Mouse (Mus musculus): Measurements from ENCODE around the gene Srsf10.

Gene Srsf10

DNA sequence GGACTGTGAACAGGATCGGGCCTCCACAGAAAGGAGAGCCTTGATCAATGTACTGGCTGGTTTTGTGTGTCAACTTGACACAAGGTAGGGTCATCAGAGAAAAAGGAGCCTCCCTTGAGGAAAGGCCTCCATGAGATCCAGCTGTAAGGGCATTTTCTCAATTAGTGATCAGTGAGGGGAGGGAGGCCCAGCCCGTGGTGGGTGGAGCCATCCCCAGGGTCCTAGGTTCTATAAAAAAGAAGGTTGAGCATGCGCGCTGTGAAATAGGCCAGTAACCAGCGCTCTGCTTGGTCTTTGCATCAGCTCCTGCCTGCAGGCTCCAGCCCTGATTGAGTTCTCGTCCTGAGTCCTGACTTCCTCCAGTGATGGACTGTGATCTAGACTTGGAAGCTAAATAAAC, 29.0 kb downstream of the Srsf10 start:
- Histone ChIP-seq H3K36me3 (ENCODE audit: insufficient read depth, low read length) (no peaks in the 10 kb centered on the region), H3K4me1 (replicated peaks; ENCODE audit: low read depth, low read length) (peaks cover 63% of the 10 kb centered on the region), H3K9me3 (ENCODE audit: low read length) (no peaks in the 10 kb centered on the region), H3K27me3 (ENCODE audit: insufficient read depth, low read length) (peaks cover 8% of the 10 kb centered on the region; the same call in 1 of the 2 replicates), H3K4me3 (replicated peaks; ENCODE audit: low read length) (0 out of 2 replicates have a peak overlapping the region, but pooled peaks have one; percentile 13)
- no peak for TF ChIP-seq POU5F1 (IDR thresholded peaks at IDR 0.05; ENCODE audit: borderline replicate concordance, low read length)
- no peak for TF ChIP-seq NANOG (IDR thresholded peaks at IDR 0.05; ENCODE audit: borderline replicate concordance, low read length)
- no peak for TF ChIP-seq CTCF (conservative IDR thresholded peaks at IDR 0.05; ENCODE audit: low read length)

DNA sequence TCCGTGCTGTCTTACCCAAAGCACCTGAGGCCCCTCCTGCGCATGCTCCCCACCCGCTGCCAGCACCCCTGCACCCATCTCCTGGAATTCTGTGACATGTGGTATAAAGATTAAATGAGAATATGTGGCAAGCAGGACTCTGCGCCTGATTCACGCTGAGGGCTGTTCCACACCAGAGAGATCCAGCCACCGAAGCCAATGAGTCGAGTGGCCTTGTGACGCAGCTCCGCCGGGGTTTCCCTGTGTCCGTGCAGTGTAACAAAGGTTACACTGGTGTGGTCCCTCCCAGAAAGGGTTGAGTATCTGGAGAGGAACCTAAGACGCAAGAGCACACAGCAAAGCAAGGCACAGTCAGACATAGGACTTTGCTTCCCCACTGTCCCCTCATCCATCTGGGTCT, 30.1 kb downstream of the Srsf10 start:
- Histone ChIP-seq H3K36me3 (ENCODE audit: insufficient read depth, low read length) (no peaks in the 10 kb centered on the region), H3K9me3 (ENCODE audit: low read length) (no peaks in the 10 kb centered on the region), H3K4me1 (replicated peaks; ENCODE audit: low read depth, low read length) (peaks cover 62% of the 10 kb centered on the region), H3K4me3 (replicated peaks; ENCODE audit: low read length) (no peak overlapping the region), H3K27me3 (ENCODE audit: insufficient read depth, low read length) (peaks cover 8% of the 10 kb centered on the region; the same call in 1 of the 2 replicates)
- TF ChIP-seq NANOG (IDR thresholded peaks at IDR 0.05; ENCODE audit: borderline replicate concordance, low read length) = no peak
- TF ChIP-seq POU5F1 (IDR thresholded peaks at IDR 0.05; ENCODE audit: borderline replicate concordance, low read length) = no peak
- no peak for TF ChIP-seq CTCF (conservative IDR thresholded peaks at IDR 0.05; ENCODE audit: low read length)

DNA sequence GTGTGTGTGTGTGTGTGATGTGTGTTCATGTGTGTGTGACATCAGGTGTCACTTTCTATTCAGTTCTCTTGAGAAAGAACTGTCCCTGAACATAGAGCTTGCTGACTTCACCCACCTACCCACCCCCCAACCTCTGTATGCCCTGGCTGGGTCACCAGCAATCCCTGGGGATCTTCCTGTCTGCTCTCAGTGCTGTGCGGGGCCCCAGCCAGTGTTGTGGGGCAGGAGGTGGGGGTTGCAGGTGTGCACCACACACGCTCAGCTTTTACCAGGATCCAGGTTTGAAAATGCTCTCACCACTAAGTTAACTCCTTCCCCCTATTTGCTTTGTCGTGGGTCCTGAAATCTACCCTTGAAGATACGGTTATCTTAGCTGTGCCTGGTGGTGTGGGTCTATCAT, 30.6 kb downstream of the Srsf10 start:
- Histone ChIP-seq H3K4me1 (replicated peaks; ENCODE audit: low read depth, low read length) (peaks cover 60% of the 10 kb centered on the region), H3K36me3 (ENCODE audit: insufficient read depth, low read length) (no peaks in the 10 kb centered on the region), H3K27me3 (ENCODE audit: insufficient read depth, low read length) (peaks cover 8% of the 10 kb centered on the region; the same call in 1 of the 2 replicates), H3K9me3 (ENCODE audit: low read length) (no peaks in the 10 kb centered on the region), H3K4me3 (replicated peaks; ENCODE audit: low read length) (no peak overlapping the region)
- TF ChIP-seq CTCF (conservative IDR thresholded peaks at IDR 0.05; ENCODE audit: low read length) = no peak
- no peak for TF ChIP-seq POU5F1 (IDR thresholded peaks at IDR 0.05; ENCODE audit: borderline replicate concordance, low read length)
- TF ChIP-seq NANOG (IDR thresholded peaks at IDR 0.05; ENCODE audit: borderline replicate concordance, low read length) = no peak

DNA sequence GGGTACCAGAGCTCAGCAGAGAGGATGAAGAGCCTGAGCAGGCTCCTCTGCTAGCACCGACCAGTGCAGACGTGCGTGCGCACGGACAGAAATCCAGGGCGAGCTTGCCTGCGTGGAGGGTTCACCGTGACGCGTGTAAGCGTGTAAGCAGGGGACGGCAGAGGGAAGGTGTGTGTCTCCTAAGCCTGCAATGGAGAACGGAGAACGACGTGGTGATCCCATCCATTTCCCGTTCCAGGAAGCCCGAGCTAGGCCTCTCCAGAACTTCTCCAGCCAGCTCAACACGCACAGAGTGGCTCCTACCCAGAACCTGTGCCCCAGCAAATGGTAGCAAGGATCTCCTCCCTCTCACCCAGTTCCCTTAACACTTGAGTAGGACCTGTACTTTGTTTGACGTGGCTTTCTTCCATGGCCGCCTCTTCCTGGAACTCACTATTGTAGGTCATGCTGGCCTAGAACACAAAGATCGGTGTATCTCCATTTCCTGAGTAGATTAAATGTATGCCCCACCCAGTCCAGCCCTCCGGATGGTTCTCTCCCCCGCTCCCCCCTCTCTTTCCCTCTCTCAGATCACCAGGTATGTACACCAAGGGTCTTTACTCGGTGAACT, 33.0 kb downstream of the Srsf10 start:
- Histone ChIP-seq H3K27me3 (ENCODE audit: insufficient read depth, low read length) (0 out of 2 replicates have a peak, but pooled peaks cover 2% of the 10 kb centered on the region), H3K9me3 (ENCODE audit: low read length) (no peaks in the 10 kb centered on the region), H3K4me1 (replicated peaks; ENCODE audit: low read depth, low read length) (peaks cover 51% of the 10 kb centered on the region), H3K36me3 (ENCODE audit: insufficient read depth, low read length) (no peaks in the 10 kb centered on the region), H3K4me3 (replicated peaks; ENCODE audit: low read length) (peak overlapping the region; percentile 58)
- TF ChIP-seq CTCF (conservative IDR thresholded peaks at IDR 0.05; ENCODE audit: low read length) (no peak), POU5F1 (IDR thresholded peaks at IDR 0.05; ENCODE audit: borderline replicate concordance, low read length) (no peak), NANOG (IDR thresholded peaks at IDR 0.05; ENCODE audit: borderline replicate concordance, low read length) (no peak)

DNA sequence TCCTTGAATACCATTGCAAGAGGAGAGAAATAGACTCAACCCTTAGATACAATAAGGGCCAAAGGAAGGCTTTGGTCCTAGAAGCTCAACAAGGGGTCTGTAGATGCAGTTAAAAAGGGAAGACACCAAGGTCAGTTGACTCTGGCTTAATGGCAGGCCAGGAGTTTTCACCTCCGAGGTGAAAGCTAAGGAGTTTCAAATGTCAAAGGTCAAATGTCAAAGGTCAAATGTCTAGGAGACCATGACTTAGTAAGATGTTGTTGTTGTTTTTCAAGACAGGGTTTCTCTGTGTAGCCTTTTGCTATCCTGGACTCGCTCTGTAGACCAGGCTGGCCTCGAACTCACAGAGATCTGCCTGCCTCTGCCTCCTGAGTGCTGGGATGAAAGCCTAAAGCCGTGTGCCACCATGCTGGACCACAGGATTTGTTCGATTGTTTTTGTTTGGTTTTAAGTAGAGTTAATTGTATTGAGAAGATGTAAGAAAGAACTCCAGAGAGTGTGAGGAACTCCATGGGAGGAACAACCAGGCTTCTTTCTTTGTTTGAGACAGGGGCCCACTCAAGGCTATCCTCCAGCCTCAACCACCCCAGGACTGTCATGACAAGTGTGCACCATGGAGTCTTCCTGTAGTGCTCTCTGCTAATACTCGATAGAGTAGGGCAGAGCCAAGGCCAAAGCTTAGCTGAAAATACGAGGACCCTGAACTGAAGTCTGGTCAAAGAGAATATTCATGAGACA, 33.8 kb downstream of the Srsf10 start:
- no peaks in the 10 kb centered on the region for H3K36me3 ChIP-seq (ENCODE audit: insufficient read depth, low read length)
- TF ChIP-seq NANOG (IDR thresholded peaks at IDR 0.05; ENCODE audit: borderline replicate concordance, low read length) (no peak), POU5F1 (IDR thresholded peaks at IDR 0.05; ENCODE audit: borderline replicate concordance, low read length) (no peak)
- H3K4me1 ChIP-seq (replicated peaks; ENCODE audit: low read depth, low read length) = peaks cover 43% of the 10 kb centered on the region
- H3K27me3 ChIP-seq (ENCODE audit: insufficient read depth, low read length) = no peaks in the 10 kb centered on the region
- H3K9me3 ChIP-seq (ENCODE audit: low read length) = no peaks in the 10 kb centered on the region
- H3K4me3 ChIP-seq (replicated peaks; ENCODE audit: low read length) = peak overlapping the region; percentile 58

DNA sequence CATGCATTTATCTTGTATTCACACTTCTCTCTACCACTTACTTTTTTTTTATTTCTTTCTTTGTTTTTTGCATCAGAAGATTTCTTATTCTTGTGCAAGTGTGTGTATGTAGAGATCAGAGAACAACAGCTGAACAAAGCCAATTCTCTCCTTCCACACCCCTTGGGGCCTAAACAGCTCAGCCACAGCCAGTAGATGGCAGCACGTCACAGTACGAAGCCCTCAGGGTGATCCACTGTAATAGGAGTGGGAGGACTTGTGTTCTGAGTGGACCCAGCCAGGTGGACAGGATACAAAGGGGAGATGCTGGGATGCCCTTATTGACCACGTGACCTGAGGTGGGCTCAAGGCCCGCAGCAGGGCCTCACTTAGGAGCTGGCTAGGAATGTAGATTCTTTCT, 34.3 kb downstream of the Srsf10 start:
- no peaks in the 10 kb centered on the region for H3K36me3 ChIP-seq (ENCODE audit: insufficient read depth, low read length)
- H3K4me1 ChIP-seq (replicated peaks; ENCODE audit: low read depth, low read length) = peaks cover 39% of the 10 kb centered on the region
- H3K4me3 ChIP-seq (replicated peaks; ENCODE audit: low read length) = no peak overlapping the region
- H3K9me3 ChIP-seq (ENCODE audit: low read length) = no peaks in the 10 kb centered on the region
- no peaks in the 10 kb centered on the region for H3K27me3 ChIP-seq (ENCODE audit: insufficient read depth, low read length)
- TF ChIP-seq NANOG (IDR thresholded peaks at IDR 0.05; ENCODE audit: borderline replicate concordance, low read length) (no peak), CTCF (conservative IDR thresholded peaks at IDR 0.05; ENCODE audit: low read length) (peak; percentile 69)

DNA sequence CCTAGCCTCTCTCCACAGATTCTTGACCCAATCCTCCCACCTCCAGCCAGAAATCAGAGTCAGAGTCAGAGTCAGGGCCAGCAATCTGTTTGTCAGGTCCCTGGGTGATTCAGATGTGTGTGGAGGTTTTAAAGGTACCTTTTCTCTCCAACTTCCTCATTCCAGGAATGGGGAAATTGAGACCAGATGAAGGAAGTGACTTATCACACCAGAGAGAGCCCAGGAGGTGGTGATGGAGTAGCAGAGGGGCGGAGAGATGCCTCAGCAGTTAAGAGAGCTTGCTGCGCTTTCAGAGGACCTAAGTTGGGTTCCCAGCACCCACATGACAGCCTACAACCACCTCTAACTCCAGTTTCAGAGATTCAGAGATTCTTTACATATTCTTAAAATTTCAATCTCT, 36.0 kb downstream of the Srsf10 start:
- Histone ChIP-seq H3K4me3 (replicated peaks; ENCODE audit: low read length) (no peak overlapping the region), H3K9me3 (ENCODE audit: low read length) (no peaks in the 10 kb centered on the region), H3K36me3 (ENCODE audit: insufficient read depth, low read length) (no peaks in the 10 kb centered on the region), H3K27me3 (ENCODE audit: insufficient read depth, low read length) (no peaks in the 10 kb centered on the region), H3K4me1 (replicated peaks; ENCODE audit: low read depth, low read length) (peaks cover 28% of the 10 kb centered on the region)
- TF ChIP-seq POU5F1 (IDR thresholded peaks at IDR 0.05; ENCODE audit: borderline replicate concordance, low read length) (no peak), NANOG (IDR thresholded peaks at IDR 0.05; ENCODE audit: borderline replicate concordance, low read length) (no peak), CTCF (conservative IDR thresholded peaks at IDR 0.05; ENCODE audit: low read length) (no peak)

DNA sequence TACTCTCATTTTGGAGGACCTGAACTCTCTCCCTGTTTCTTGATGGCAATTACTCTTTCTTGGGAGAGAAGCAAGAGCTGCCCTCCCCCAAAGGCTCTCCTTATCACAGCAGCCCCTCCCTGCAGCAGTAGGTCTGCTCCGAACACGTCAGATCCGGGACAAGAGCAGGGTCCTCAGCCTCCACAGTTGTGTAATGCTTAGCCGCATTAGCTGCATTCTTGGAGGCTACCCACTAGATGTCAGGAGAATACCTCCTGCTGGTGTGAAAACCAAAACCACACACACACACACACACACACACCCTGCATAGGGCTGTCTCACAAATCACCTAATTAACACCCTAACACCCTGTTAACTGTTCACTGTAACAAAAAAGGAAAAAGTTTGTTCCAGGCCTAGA, 37.3 kb downstream of the Srsf10 start:
- peaks cover 31% of the 10 kb centered on the region for H3K4me1 ChIP-seq (replicated peaks; ENCODE audit: low read depth, low read length)
- H3K9me3 ChIP-seq (ENCODE audit: low read length) = no peaks in the 10 kb centered on the region
- H3K27me3 ChIP-seq (ENCODE audit: insufficient read depth, low read length) = no peaks in the 10 kb centered on the region
- TF ChIP-seq NANOG (IDR thresholded peaks at IDR 0.05; ENCODE audit: borderline replicate concordance, low read length) (no peak), CTCF (conservative IDR thresholded peaks at IDR 0.05; ENCODE audit: low read length) (no peak), POU5F1 (IDR thresholded peaks at IDR 0.05; ENCODE audit: borderline replicate concordance, low read length) (no peak)
- no peaks in the 10 kb centered on the region for H3K36me3 ChIP-seq (ENCODE audit: insufficient read depth, low read length)
- no peak overlapping the region for H3K4me3 ChIP-seq (replicated peaks; ENCODE audit: low read length)
